Mouse (Mus musculus) forebrain, embryonic 16.5 days (tissue): ENCODE measurements at regions not wholly inside any gene's neighbourhood (a gene's known extent, or its start where the extent isn't known, plus 50 kb on each side); places are given as distances from the start of the nearest gene placed in this dataset.

Source experiments
- ATAC-seq: fragments of 200-750 bp; cut with Nextera tagmentation; 2 replicates; pipeline ENCODE4 v1.8.0; 2017; ENCODE audit warnings: mild to moderate bottlenecking, moderate library complexity
- H3K27ac ChIP-seq: fragments of 300-500 bp; sonication (generic); 2 replicates; pipeline ENCODE4 v1.5.1; 2014; ENCODE audit warnings: low read length, control low read depth
- H3K27me3 ChIP-seq: fragments of 300-500 bp; sonication (generic); replicated peaks from 2 replicates; pipeline ENCODE4 v1.6.1; 2014; ENCODE audit warnings: low read length; ENCODE audit not compliant: control insufficient read depth, insufficient read depth
- H3K36me3 ChIP-seq: fragments of 300-500 bp; sonication (generic); 2 replicates; pipeline ENCODE4 v1.6.1; 2014; ENCODE audit not compliant: control insufficient read depth, insufficient read depth
- H3K4me1 ChIP-seq: fragments of 300-500 bp; sonication (generic); replicated peaks from 2 replicates; pipeline ENCODE4 v1.6.1; 2014; ENCODE audit warnings: low read length; ENCODE audit not compliant: control insufficient read depth, insufficient read depth
- H3K4me2 ChIP-seq: fragments of 300-500 bp; sonication (generic); 2 replicates; pipeline ENCODE4 v1.6.1; 2014; ENCODE audit warnings: mild to moderate bottlenecking, low read length, control low read depth
- H3K4me3 ChIP-seq: fragments of 300-500 bp; sonication (generic); replicated peaks from 2 replicates; pipeline ENCODE4 v1.5.1; 2014; ENCODE audit warnings: mild to moderate bottlenecking, low read length, control low read depth
- H3K9ac ChIP-seq: fragments of 300-500 bp; sonication (generic); replicated peaks from 2 replicates; pipeline ENCODE4 v1.6.1; 2014; ENCODE audit warnings: low read depth, low read length, control low read depth
- H3K9me3 ChIP-seq: fragments of 300-500 bp; sonication (generic); 2 replicates; pipeline ENCODE4 v1.6.1; 2016; ENCODE audit warnings: low read length; ENCODE audit not compliant: control insufficient read depth
- WGBS: fragments of 180-500 bp; shearing (Covaris S2); extraction: QIAGEN DNeasy Blood & Tissue Kit; methylation state at CpG from one replicate; pipeline ENCODE4 v1.1.7; 2014; 5-methylcytosine and 5-hydroxymethylcytosine counted together

DNA sequence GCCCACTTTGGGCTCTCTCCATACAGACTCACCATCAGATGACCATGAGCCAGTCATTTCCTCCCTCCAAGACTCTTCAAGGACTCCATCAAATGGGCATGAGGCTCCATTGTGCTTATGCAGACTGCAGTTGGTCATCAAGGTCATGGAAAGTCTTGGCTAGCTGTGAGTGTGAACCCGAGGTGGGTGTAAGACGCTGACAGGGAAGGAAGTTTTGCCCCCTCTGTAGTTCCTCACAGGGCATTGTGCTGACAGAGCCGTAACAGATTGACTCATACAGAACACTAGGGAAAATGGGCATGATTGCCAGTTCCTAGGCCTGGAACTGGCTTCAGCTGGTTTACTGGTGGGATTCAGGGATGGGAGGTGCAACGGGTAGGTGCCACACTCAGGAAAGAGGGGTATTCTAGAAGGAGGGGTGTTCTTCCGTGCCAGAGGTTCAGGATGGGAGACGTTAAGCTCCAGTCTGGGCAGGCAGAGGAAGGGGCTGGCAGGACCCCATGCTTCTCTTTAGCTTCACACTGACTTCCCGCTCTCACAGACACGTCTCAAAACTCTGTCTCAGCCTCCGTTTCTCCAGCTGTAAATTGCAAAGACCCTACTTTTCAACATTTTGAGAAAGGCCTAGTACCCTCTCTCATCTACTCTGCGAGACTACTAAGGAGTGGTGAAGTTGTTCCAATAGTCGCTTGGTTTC, 228.4 kb upstream of the Tprg start:
- Histone ChIP-seq H3K9ac (peak overlapping the region; percentile 67; the same call in 1 of the 2 replicates), H3K27me3 (no peaks in the 10 kb centered on the region), H3K4me3 (peak overlapping the region; percentile 50), H3K36me3 (no peaks in the 10 kb centered on the region), H3K27ac (peak overlapping the region; percentile 97), H3K9me3 (no peaks in the 10 kb centered on the region), H3K4me2 (peak overlapping the region; percentile 61), H3K4me1 (peaks cover 25% of the 10 kb centered on the region)
- peak; percentile 0; the same call in 1 of the 2 replicates for ATAC-seq
- 15% methylated on average over 11 of the region's 11 CpGs for WGBS

- Histone ChIP-seq H3K4me3 (peak overlapping the region; percentile 50), H3K27me3 (no peaks in the 10 kb centered on the region), H3K4me2 (peak overlapping the region; percentile 61), H3K9me3 (no peaks in the 10 kb centered on the region), H3K9ac (peak overlapping the region; percentile 67), H3K36me3 (no peaks in the 10 kb centered on the region), H3K27ac (peak overlapping the region; percentile 97), H3K4me1 (peaks cover 25% of the 10 kb centered on the region)
- under 1% methylated on average over 36 of the region's 36 CpGs for WGBS
- ATAC-seq, result peak; percentile 93
These were observed 227.7 kb upstream of the Tprg start for GRCm38 (mm10) chr16:25058812-25059501.

- H3K4me2 ChIP-seq, result peak overlapping the region; percentile 61
- no peaks in the 10 kb centered on the region for H3K9me3 ChIP-seq
- no peaks in the 10 kb centered on the region for H3K36me3 ChIP-seq
- ATAC-seq, result peak; percentile 13
- H3K9ac ChIP-seq, result peak overlapping the region; percentile 47
- no peaks in the 10 kb centered on the region for H3K27me3 ChIP-seq
- H3K4me3 ChIP-seq, result peak overlapping the region; percentile 50
- 0% methylated on average over 12 of the region's 12 CpGs for WGBS
- H3K4me1 ChIP-seq, result peaks cover 27% of the 10 kb centered on the region
- H3K27ac ChIP-seq, result peak overlapping the region; percentile 97
These were observed 227.1 kb upstream of the Tprg start for GRCm38 (mm10) chr16:25059504-25059992.

DNA sequence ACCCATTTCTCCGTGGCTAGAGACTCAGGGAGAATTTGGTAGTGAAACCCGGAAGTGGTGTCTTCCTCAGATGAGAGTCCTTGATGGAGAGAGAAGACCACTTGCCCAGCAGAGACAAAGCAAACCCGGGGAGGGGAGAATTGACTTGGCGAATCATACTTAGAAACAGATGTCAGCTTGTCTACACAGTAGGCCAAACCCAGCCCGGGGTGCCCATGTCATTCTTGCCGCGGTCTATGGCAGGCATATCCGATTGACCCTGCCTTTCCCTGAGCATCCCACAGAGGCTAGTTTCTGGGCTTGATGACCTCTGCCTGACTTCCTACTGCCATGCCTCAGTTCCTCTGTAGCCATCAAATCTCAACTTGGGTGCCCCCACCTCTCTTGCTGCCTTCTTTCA, 226.4 kb upstream of the Tprg start:
- Histone ChIP-seq H3K36me3 (no peaks in the 10 kb centered on the region), H3K27me3 (no peaks in the 10 kb centered on the region), H3K4me3 (no peak overlapping the region), H3K4me1 (peaks cover 27% of the 10 kb centered on the region), H3K4me2 (no peak overlapping the region; the same call in 1 of the 2 replicates), H3K27ac (peak overlapping the region; percentile 97), H3K9ac (no peak overlapping the region), H3K9me3 (no peaks in the 10 kb centered on the region)
- no peak for ATAC-seq
- 80% methylated on average over 8 of the region's 8 CpGs for WGBS

DNA sequence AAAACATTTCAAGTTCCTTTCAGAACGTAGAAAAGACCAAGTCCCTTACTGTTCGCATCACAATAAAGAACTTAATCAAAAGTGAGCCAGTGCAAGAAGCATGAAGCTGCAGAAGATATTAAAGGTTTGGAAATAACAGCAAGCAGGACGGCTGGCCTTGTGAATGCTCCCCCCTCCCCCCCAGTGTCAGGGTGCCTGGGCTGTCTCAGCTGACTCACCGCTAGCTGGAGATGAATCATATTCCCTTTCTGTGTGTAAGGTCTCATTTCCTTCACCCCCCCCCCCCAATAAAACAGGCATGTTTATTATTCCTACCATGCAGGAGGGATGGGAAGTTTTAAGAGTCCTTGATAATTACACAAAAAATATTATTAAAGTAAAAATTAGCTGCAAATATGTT, 225.0 kb upstream of the Tprg start:
- no peak for ATAC-seq
- H3K4me2 ChIP-seq, result no peak overlapping the region
- no peak overlapping the region for H3K27ac ChIP-seq
- no peaks in the 10 kb centered on the region for H3K36me3 ChIP-seq
- no peak overlapping the region for H3K4me3 ChIP-seq
- no peak overlapping the region for H3K9ac ChIP-seq
- 80% methylated on average over 4 of the region's 4 CpGs for WGBS
- H3K4me1 ChIP-seq, result peaks cover 27% of the 10 kb centered on the region
- no peaks in the 10 kb centered on the region for H3K27me3 ChIP-seq
- H3K9me3 ChIP-seq, result no peaks in the 10 kb centered on the region

DNA sequence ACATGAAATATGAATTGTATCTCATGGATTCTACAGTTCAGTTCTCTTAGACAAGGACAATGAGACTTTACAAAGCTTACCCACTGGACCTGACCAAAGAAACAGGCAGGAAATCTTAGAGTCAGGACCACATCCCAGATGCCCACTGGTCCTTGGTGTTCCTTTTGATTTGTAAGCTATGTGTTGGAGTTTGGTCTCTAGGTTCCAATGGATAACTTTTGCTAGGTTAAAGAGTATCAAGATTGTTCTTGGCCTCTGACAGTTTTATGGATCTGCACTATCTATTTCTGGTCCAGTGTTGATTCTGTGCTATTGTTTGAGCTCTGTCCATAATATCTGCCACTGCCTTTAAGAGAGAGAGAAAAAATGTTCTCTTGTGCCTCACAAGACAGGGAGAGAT, 222.6 kb upstream of the Tprg start:
- Histone ChIP-seq H3K4me1 (peaks cover 14% of the 10 kb centered on the region), H3K4me2 (no peak overlapping the region), H3K27ac (no peak overlapping the region), H3K9me3 (no peaks in the 10 kb centered on the region), H3K27me3 (no peaks in the 10 kb centered on the region), H3K36me3 (no peaks in the 10 kb centered on the region), H3K9ac (no peak overlapping the region), H3K4me3 (no peak overlapping the region)
- no peak for ATAC-seq

DNA sequence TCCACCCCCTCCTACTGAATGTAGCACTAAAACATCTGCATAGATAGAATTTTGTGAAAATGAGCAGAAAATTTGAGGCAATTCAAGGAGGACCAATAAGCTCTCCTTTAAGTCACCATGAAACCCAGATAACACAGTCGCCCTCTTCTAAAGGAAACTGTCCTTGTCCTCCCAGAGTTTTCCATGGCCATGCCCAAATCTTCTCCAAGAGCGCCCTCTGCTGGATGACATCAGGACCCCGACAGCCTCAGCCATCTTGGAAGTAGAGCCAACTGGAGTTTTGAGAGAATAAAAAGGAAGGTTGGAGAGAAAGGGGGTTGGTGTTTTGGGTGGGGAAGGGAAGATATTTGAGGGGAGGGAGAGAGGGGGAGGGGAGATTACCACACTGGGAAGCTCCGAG, 222.1 kb upstream of the Tprg start:
- peaks cover 11% of the 10 kb centered on the region for H3K4me1 ChIP-seq

DNA sequence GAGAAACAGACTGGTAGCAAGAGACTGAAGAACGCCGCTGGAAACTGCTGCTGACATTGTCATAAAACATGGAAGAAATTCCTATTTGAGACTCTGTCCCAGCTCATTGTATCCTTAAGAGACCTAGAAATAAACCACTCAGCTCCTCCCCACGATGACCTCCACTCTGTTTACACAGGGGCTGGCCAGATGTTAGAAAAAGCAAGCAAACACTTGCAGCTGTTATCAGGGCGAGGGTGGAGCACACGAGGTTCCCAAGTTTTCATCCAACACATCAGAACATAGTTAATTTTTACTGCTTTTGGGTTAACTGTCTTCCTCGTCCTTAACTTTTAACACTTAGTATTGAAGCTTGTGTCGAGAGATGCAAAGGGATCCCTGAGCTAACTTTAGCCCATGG, 219.8 kb upstream of the Tprg start:
- Histone ChIP-seq H3K4me1 (0 out of 2 replicates have a peak, but pooled peaks cover 2% of the 10 kb centered on the region), H3K27ac (no peak overlapping the region), H3K36me3 (no peaks in the 10 kb centered on the region), H3K9ac (no peak overlapping the region), H3K27me3 (no peaks in the 10 kb centered on the region), H3K4me3 (no peak overlapping the region), H3K9me3 (no peaks in the 10 kb centered on the region), H3K4me2 (no peak overlapping the region)
- ATAC-seq, result no peak
- WGBS, result 87% methylated on average over 7 of the region's 7 CpGs

More for the DNA sequence above, 222.1 kb upstream of the Tprg start:
- 17% methylated on average over 4 of the region's 4 CpGs for WGBS
- no peak overlapping the region for H3K4me2 ChIP-seq
- ATAC-seq, result peak; percentile 58
- no peak overlapping the region for H3K4me3 ChIP-seq
- H3K36me3 ChIP-seq, result no peaks in the 10 kb centered on the region
- H3K27ac ChIP-seq, result no peak overlapping the region
- no peaks in the 10 kb centered on the region for H3K27me3 ChIP-seq
- no peaks in the 10 kb centered on the region for H3K9me3 ChIP-seq
- H3K9ac ChIP-seq, result no peak overlapping the region

- H3K27me3 ChIP-seq, result no peaks in the 10 kb centered on the region
- no peak overlapping the region for H3K9ac ChIP-seq
- ATAC-seq, result no peak
- no peak overlapping the region for H3K27ac ChIP-seq
- no peaks in the 10 kb centered on the region for H3K36me3 ChIP-seq
- no peak overlapping the region for H3K4me2 ChIP-seq
- no peaks in the 10 kb centered on the region for H3K9me3 ChIP-seq
- WGBS, result 50% methylated on average over 8 of the region's 8 CpGs
- 0 out of 2 replicates have a peak, but pooled peaks cover 2% of the 10 kb centered on the region for H3K4me1 ChIP-seq
- H3K4me3 ChIP-seq, result no peak overlapping the region
These were observed 219.1 kb upstream of the Tprg start for GRCm38 (mm10) chr16:25067276-25068249.
